Mouse (Mus musculus) c-Kit-positive CD71-negative TER-119-negative erythroid progenitor cells, embryonic 14.5 days (primary cell): ENCODE measurements at regions not wholly inside any gene's neighbourhood (a gene's known extent, or its start where the extent isn't known, plus 50 kb on each side); places are given as distances from the start of the nearest gene placed in this dataset.
A peak's percentile ranks its signal among the peaks of the same experiment; 100 is the strongest.

Experiments
- DNase-seq: peaks from one replicate; pipeline ENCODE4 v3.0.0-alpha.2; 2013; ENCODE audit warnings: low read depth

DNA sequence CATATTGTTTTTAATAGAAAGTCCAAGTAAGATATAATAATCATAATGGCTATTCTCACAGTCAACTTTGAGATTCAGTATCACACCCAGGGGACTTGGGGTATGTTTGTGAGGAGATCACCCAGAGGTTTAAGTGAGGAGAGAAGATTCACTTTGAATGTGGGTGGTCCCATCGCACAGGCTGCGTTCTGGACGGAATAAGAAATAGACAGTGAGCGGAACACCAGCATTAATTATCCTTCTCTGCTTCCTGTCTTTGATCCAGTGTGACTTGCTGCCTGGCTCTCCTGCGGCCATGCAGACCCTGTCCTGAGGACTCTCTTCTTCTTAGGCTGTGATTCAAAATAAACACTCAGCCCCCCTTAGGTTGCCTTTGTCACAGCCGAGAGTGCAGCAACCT, 60.6 kb upstream of the Kras start:
- no peak for DNase-seq

DNA sequence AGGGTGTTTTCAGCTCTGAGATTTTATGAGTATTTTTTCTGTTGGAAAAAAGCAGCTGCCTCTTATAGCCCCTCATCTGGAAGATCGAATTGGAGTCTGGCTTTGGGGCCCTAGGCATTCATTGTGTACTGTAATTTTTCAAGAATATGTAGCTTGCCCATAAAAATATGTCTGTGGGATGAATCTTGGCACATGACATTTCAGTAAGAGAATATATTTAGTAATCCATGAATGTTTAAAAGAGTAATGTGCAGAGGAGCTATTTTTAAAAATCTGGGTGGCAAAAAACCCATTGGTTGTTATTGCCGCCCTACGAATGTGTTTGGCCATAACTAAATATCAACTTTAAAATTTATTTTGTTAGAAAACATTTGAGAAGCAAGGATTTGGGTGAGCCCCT, 59.0 kb upstream of the Kras start:
- DNase-seq = no peak

DNA sequence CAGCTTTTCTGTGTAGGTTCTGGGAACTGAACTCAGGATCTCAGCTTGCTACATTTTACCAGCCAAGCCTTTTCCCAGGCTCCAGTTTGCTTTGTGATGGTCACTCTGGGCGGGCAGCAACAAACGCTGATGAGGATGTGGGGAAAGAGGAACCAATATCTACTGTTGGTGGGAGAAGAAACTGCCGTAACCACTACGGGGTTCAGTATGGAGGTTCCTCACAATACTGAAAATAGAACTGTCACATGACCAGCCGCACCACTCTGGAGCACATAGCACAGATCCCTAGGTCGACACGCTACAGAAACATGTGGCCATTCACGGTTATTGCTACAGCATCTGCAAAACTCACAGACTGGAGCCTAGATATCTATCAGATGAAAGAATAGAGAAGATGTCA, 57.2 kb upstream of the Kras start:
- DNase-seq = no peak

GRCm38 (mm10) chr6:145306331-145307124, 56.5 kb upstream of the Kras start:
- DNase-seq = peak; percentile 60

GRCm38 (mm10) chr6:145305669-145306068, 55.6 kb upstream of the Kras start:
- DNase-seq = no peak

GRCm38 (mm10) chr6:145303641-145304070, 53.6 kb upstream of the Kras start:
- DNase-seq = no peak

- no peak for DNase-seq
Measured at GRCm38 (mm10) chr6:145302907-145303640, 53.0 kb upstream of the Kras start.

GRCm38 (mm10) chr6:145302105-145302504, 52.1 kb upstream of the Kras start:
- no peak for DNase-seq

DNA sequence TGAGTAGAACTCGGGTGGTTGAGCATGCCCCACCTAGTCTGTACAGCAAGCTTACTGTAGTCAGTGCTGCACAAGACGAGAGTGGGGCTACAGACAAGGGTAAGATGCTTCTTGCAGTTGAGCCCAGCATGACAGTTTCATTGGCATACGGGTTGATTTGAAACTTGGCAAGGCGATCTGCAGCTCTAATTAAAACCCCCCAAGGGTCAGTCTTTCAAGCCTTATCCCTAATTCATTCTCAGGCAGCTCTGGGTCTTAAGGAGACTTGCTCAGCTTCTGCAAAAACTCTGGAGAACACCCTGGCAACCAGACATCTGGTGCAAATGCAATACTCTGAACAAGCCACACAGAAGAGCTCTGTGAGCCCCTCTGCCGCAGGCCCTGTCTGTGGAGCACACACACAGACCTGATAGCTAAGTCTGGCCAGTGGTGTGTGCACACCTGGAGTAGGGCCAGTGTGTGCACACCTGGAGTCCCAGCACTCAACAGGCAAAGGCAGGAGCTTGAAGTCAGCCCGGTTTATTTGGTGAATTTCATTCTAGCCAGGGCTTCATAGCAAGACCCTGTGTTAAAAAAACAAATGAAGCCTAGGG, 50.3 kb upstream of the Kras start:
- DNase-seq = no peak
